Mouse (Mus musculus): ENCODE measurements around the gene Yeats4.
"Not testable (repeated sequence)": the region's sequence is repeated elsewhere in the genome, so short reads cannot be mapped to it uniquely, and the experiment has no call there.

Gene Yeats4

DNA sequence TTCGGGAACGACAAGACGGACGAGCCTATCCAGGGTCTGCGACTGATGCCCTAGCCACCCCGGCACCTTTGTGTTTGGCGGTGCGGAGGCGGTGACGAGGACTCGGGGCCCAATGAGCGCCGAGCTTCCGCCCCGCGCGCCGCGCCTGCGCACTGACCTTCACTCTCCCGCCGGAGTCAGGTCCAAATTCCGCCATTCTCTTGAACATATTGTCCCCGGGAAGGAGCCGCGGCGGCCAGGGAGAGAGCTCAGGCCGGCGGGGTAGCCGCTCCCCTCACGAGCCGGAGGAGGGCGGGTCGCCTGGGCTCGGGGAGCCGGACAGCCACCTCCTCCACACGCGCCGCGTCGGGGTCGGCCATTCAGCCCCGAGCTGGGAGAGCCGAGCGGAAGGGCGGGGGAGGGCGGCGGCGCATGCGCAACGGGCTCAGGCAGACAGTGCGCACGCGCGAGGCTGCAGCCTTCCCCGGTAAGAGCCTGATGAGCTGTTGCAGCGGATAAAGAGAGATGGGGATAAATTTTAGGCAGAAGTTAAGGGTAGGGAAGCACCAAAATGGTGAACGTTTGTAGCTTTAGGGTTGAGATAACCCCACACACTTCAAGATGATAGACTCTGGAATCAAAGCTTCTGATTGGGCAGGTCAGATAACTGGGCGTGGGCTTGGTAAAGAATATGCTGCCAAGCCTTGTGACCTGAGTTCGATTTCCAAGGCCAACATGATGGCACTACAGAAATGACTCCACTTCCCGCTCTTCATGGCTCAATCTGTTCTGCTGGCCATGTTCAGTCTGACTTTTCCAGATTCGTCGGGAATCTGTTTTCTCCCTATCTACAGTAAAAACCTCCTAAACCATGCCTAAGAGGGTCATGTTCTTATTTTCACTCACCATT, at the start of gene Yeats4:
Gene Yeats4, minus strand, starts transcription at position 406 of the 889 bp plus-strand sequence.
- peak; percentile 95 to 97 for DNase-seq (ENCODE audit: low read depth in 2 of 2, low spot score in 2 of 2)

DNA sequence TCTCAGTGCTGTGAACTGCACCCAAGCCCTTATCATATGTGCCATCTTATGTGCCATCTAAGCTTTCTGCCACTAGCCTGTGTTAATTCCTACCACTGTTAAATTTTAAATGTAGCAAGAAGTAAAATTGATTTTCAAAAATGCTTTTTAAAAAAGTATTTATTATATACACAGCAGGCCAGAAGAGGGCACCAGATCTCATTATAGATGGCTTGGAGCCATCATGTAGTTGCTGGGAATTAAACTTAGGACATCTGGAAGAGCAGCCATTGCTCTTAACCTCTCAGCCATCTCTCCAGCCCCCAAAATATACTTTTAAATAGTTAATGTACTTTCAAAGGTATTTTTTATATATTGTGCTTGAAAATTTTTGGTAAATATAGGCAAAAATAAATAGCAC, 47.7 kb upstream of the Yeats4 start:
- no peak for DNase-seq (ENCODE audit: low read depth in 2 of 2, low spot score in 2 of 2)

DNA sequence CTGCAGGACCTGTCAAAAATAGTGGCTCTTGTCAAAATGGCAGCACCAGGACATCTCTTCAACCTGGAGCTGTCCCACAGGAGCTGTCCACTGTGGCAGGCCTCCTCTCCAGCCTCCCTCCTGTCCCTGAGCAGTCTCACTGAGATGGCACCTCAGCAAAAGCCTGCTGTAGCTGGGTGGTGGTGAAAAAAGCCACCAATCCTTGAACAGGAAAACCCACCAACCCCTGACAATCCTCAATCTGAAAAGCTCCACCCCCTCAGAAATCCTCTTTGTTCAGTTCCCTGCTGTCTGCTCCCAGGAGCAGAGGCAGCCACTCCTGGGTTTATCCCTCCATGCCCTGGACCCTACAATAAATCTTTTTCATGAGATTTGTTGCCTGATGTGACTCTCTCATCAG, 35.6 kb upstream of the Yeats4 start:
- no peak for DNase-seq (ENCODE audit: low read depth in 2 of 2, low spot score in 2 of 2)

DNA sequence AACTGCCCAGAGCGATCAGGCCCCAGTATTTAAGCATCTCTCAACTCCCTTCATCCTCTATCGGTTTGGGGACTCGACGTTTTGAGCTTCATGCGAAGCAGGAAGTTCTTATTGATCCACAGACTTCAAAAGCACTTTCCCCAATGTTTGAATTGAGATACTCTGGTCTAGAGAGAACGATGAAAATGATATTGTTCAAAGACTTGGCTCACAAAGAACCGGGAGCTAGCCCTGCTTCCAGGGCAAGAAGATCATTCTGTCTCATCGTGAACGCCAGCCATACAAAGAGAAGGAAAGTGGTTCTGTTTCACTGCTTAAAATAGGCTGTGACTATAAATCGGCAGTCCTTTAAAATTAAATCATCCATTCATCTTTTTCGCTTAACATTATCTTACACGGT, 14.3 kb upstream of the Yeats4 start, which contains the start of gene 9530003J23Rik:
Gene 9530003J23Rik, minus strand, starts transcription at position 101 of the 400 bp plus-strand sequence.
- DNase-seq (ENCODE audit: low read depth in 2 of 2, low spot score in 2 of 2) = no peak

DNA sequence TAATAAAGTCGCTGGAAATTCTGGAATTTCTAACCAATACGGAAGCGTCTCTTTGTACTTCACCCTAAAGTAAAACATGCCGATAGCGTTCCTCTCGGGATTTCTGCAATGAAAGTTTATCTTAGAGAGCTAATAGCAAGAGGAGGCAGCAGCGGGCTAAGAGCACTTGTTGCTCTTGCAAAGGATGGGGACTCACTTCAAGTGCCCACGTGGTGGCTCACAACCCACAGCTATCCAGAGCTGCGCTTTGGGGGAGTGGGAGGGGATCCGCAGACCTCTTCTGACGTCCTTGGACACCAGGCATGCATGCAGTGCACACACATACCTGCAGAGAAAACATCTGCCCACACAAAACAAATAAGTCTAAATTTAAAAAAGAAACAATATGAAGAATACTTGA, 11.6 kb upstream of the Yeats4 start:
- DNase-seq (ENCODE audit: low read depth in 2 of 2, low spot score in 2 of 2) = no peak

DNA sequence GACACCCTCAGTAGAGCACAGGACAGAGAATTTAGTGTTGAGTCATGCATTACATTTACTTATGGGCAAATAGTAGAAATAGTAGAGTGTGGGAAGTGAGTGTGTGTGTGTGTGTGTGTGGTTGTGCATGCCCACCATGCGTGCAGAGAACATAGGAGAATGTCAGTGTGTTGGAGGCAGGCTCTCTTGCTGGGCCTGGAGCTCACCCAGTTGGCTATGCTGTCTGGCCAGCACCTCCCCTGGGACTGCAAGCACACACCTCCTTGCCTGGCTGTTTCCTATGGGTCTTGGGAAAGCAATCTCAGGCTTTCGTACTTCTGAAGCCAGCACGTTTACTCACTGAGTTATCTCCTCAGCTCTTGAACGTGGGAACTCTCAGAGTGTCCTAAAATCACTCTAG, 10.5 kb upstream of the Yeats4 start:
- no peak for DNase-seq (ENCODE audit: low read depth in 2 of 2, low spot score in 2 of 2)

DNA sequence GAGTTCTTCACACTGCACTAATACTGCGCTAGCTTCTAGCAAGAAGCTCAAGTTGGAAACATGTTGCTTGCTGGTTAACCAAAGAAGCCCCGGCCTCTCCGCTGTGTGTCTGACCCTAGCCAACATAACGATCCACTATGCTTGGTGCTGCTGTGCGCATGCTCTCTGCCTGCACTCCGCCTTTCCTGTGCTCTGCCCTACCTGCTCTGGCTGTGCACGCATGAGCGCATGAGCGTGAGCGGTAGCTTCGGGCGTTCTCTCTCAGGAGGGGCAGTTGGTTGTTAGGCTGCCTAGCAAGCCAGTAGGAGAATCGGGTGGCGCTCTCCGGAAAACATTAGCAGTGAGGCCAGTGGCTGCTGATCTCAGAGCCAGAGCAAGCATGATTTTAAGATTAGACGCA, 5.5 kb upstream of the Yeats4 start:
- no peak for DNase-seq (ENCODE audit: low read depth in 2 of 2, low spot score in 2 of 2)

DNA sequence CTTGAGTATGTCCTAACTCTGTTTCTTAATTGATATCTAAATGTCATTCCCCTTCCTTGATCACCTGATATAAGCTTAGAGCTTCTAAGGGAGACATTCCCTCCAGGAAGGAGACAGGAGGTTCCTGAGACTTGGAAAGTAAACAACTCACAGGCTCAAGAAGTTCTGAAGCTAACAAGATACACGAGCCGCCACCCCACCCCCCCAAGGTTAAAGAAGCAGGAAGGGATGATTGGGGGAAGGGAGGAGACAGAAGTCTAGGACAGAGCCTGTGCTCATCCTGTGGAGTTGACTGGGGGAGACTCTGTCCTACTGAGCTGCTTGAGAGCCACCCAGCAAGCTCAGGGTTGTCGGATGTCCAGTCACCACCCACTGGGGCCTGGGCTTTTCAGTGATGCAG, 1.7 kb upstream of the Yeats4 start:
- no peak for DNase-seq (ENCODE audit: low read depth in 2 of 2, low spot score in 2 of 2)

DNA sequence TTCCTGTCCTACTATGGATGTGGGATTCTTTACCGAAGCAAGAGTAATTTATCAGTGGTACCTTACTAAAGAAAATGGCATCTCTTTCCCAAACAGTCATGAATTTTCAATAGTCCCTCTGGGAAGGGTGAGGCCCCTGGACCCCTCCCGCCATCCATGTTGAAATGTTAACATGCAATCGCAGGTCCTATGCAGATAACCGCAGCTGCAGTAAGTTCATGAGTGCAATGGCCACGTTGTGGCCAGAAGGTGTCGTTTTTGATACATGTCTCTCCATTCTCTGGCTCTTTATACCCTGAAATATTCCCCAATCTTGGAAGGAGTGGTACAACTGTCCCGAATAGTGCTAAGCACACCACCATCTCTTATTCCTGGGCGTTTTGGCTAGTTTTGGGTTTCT, 787 bp upstream of the Yeats4 start:
- no peak for DNase-seq (ENCODE audit: low read depth in 2 of 2, low spot score in 2 of 2)

DNA sequence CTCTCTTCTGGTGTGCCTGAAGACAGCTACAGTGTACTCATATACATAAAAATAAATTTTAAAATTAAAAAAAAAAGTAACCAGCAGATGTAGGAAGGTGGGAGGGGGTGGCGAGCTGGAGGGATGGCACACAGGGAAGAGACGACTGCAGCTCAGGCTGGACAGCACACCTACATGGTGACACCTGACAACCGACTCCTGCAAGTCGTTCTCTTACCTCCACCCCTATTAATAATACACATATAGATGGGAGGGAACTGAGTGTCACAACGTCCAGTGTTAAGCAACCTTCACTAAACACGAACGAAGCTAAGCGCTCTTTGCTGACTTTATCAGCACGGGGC, 577 bp downstream of the Yeats4 start:
- DNase-seq (ENCODE audit: low read depth in 2 of 2, low spot score in 2 of 2) = no peak

DNA sequence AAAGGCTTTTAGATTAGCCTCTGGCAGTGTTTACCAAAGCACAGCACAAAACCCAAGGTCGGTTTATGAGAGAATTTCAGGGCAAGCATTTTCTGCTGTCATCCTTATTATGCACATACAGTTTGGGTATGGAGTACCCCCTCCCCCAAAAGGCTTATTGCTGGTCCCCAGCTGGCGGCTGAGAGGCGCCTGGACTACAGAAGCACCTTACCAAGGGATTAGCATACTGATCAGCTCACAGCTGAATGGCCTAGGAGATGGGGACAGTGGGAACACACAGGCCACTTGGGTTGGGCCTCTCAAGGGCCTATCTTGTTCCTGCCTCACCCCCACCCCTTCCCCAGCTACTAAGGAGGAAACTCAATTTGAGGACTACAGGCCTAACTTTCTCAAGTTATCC, 1.5 kb downstream of the Yeats4 start:
- DNase-seq (ENCODE audit: low read depth in 2 of 2, low spot score in 2 of 2) = no peak

DNA sequence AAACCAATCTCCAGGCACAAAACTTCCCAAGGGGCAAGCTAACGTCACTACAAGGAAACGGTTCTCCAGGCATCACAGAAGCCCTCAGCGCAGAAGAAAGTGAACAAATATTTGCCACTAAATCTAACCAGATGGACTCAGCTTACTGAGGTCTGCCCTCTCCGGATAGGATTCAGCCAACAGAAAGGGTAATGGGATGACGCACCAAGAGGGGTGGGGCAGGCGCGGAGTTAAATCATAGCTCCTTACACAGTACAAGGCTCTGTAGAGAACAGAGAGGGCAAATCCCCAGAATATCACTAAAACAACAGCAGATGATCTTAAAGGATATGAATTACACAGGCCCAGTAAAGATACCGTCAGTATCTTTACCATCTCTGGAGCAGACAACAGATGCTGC, 6.0 kb downstream of the Yeats4 start:
- no peak for DNase-seq (ENCODE audit: low read depth in 2 of 2, low spot score in 2 of 2)

DNA sequence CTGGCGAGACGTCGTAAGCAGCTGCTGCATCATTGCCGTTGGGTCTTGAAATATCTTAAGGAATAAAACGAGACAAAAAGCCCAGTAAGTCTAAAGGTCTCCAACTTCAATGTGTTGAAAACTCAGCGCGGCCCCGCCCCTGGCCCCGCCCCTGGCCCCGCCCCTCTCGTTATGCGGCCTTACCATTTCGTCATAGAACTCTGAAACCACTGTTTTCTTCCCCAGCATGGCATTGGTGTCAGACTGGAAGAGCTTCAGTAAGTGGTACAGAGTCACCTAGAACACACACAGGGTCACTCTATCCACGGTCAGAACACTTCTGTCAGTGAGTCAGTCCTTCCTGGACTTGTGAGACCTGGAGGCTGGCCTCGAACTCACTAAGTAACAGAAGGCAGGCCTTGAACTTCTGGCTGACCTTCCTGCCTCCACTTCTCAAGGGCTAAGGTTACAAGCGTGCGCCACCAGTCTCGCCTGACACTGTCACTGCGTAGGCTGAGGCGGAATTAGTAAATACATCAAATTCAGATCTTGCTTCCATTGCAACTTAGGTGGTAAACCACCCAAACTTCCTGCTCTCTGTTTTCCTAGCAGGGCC, 7.0 kb downstream of the Yeats4 start:
- no peak for DNase-seq (ENCODE audit: low read depth in 2 of 2, low spot score in 2 of 2)

DNA sequence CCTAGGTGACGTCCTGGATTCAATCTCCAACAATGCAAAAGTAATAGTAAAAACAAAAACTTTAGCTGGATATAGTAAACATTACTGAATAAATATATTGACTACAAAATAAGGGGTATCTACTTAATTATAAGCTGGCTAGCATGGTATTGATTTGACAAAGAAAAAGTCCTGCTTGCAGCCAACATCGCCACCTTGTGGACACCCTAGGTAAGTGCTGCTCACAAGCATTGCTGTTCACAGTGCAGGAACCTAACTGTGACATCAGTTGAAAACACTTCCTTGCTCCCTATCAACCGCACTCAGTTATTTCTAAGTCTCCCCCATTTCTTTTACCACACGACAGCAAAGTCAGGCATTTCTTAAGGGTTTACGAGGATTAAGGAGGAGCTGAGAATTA, 7.5 kb downstream of the Yeats4 start:
- DNase-seq (ENCODE audit: low read depth in 2 of 2, low spot score in 2 of 2) = peak; percentile 58 to 65

DNA sequence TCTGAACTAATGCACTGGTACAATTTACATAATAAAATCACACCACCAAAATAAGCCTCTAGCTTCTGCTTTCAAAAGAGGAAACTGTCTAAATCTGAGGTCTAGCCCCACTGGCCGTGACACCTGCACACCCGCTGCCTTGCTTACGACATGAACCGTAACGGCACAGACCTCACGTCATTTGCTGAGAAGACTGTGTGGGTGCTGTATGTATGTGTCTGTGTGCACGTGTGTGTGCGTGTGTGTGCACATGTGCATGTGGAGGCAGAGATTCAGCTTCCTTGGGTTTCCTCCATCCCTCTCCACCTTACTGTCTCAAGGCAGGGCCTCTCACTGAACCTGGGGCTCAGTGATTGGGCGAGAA, 8.2 kb downstream of the Yeats4 start:
- DNase-seq (ENCODE audit: low read depth in 2 of 2, low spot score in 2 of 2) = no peak

DNA sequence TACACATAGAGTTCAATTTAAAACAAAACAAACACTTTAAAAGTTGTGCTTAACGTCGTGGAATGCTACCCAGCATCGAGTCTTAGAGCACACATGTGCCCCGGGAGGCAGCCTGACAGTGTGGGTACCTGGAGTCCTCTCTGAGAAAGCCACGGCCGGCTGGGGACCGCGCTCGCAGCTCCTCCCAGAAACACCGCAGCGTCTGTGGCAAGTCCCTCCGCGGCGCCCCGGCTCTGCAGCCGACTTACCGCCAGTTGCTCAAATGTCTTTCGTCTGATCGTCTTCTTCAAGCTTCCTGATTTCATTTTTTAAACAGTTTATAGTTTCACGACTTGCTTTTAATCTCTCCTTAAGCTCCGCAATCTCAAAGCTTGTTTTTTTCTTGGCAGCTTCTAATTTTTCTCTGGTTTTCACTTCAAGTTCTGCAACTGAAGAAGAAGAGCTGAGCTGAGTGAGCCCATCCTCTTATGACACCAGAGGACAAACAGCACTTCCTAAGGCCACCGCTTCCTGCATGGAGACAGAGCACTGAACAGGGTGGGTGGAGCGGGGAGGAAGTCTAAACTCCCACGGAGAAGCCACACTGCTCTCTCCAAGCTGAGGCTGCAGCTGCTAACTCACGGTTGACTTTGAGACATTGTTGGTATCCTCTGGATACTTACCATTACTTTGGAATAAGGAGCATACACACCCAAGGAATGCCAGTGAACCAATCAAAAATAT, 8.7 kb downstream of the Yeats4 start:
- DNase-seq (ENCODE audit: low read depth in 2 of 2, low spot score in 2 of 2) = peak in 1 of 2 experiments; percentile 11

DNA sequence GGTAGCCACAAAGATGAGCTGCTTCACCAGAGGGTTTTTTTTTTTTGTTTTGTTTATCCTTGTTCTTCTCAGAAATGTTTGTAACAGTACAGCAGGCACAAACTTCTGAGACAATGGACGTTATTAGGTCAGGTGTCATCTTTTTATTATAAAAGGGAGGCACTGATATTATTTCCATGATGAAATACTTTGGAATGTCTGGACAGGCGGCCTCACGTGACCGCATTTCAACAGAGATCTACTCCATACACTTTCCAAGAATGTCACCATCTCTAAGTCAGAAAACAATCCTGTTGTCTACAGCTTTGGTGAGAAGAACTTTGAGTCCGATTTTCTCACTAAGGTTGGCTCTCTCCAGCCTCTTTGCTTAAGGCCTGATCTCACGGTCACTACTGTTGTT, 13.3 kb downstream of the Yeats4 start:
- no peak for DNase-seq (ENCODE audit: low read depth in 2 of 2, low spot score in 2 of 2)

DNA sequence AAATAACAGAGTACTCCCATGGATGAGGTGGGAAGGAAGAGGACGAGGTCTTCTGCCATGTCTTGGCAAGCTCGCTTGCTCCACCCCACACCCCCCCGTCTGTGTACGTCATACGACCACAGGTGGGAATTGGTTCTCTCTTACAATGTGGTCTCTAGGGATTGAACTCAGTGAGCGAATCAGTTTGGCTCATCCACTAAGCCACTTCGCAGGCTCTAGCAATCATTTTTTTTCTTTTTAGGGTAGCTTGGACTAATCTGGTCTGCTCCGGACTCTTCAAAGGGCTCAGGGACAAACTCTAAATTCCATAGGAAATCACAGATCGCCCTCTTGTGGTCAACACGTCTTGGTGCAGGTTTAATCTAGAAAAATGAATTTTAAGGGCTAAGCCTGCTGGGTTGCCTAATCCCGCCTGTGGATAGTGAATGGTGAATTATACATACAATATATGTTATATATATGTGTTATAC, 14.8 kb downstream of the Yeats4 start:
- peak; percentile 6 to 28 for DNase-seq (ENCODE audit: low read depth in 2 of 2, low spot score in 2 of 2)

DNA sequence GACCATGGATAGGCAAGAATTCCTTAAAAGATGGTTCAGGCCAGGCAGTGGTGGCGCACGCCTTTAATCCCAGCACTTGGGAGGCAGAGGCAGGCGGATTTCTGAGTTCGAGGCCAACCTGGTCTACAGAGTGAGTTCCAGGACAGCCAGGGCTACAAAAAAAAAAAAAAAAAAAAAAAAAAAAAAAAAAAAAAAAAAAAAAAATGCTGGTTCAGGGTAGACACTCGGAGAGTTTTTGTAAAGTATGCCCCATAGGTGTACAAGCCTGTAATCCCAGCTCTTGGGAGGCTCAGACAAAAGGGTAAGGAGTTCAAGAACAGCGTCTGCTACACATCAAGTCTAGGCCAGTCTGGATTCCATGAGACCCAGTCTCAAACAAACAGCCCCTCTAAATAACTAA, 15.5 kb downstream of the Yeats4 start:
- not testable (repeated sequence) for DNase-seq (ENCODE audit: low read depth in 2 of 2, low spot score in 2 of 2)

DNA sequence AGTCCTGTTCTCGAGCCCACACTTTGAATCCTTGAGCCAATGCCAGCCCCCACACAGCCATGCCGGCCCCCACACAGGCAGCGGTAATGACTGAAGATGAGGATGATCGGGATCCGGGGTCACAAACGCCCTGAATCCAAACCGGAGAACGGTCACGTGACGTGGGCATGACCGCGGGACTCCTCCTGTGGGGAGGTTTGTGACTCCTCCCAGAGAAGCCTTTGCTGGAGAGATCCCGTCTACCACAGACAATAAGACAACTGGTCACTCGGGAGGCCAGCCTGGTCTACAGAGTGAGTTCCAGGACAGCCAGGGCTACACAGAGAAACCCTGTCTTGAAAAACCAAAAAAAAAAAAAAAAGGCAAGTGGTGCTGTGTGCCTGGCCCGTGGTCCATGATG, 16.1 kb downstream of the Yeats4 start:
- DNase-seq (ENCODE audit: low read depth in 2 of 2, low spot score in 2 of 2) = no peak

DNA sequence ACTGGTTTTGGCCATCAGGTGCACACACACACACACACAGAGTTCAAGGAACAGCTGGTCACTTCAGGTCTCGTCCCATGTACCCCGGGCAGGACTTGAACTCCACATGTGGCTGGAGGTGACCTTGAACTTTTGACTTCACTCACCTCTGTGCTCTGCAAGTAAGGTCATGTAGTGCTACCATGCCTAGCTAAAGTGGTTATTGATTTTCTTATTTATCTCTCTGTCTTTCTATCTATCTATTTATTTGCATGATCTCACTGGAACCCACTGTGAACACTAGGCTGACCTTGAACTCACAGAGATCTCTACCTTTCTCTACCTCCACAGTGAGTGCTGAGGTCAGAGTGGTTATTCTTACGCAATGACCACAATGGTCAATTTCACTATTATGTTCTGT, 18.2 kb downstream of the Yeats4 start:
- DNase-seq (ENCODE audit: low read depth in 2 of 2, low spot score in 2 of 2) = no peak

DNA sequence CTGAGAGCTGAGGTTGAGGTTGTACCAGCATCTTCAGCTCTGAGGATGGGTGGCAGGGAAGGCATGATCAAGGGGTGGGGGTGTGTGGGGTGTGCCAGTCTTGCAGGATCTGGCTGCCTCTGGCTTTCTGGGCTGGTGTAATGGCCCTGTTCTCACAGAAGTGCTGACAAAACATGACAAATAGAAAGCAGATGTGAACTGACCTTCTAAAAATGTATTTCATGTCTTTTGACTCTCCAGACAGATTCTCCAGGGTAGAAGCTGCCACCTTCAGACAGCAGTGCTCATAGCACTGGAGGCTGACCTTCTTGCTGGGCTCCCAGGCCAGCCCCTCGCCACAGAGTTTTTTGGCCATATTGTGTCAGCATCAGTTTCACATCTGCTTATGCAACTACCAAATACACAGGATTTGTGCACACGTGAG, 20.7 kb downstream of the Yeats4 start:
- no peak for DNase-seq (ENCODE audit: low read depth in 2 of 2, low spot score in 2 of 2)

Data from CD8-positive naive resting alpha-beta T cell, adult 2 months (primary cell).